Mouse (Mus musculus): ENCODE results near the gene Golga7b. TPM values are rescaled to one million over a fixed set of nuclear protein-coding genes. Genes with fewer than 3 reads are reported as not detected.
A peak's percentile ranks its signal among the peaks of the same experiment; 100 is the strongest.

The Golga7b gene
- polyA plus RNA-seq, 1 experiment from 2014 or later = 0.06 TPM

DNA sequence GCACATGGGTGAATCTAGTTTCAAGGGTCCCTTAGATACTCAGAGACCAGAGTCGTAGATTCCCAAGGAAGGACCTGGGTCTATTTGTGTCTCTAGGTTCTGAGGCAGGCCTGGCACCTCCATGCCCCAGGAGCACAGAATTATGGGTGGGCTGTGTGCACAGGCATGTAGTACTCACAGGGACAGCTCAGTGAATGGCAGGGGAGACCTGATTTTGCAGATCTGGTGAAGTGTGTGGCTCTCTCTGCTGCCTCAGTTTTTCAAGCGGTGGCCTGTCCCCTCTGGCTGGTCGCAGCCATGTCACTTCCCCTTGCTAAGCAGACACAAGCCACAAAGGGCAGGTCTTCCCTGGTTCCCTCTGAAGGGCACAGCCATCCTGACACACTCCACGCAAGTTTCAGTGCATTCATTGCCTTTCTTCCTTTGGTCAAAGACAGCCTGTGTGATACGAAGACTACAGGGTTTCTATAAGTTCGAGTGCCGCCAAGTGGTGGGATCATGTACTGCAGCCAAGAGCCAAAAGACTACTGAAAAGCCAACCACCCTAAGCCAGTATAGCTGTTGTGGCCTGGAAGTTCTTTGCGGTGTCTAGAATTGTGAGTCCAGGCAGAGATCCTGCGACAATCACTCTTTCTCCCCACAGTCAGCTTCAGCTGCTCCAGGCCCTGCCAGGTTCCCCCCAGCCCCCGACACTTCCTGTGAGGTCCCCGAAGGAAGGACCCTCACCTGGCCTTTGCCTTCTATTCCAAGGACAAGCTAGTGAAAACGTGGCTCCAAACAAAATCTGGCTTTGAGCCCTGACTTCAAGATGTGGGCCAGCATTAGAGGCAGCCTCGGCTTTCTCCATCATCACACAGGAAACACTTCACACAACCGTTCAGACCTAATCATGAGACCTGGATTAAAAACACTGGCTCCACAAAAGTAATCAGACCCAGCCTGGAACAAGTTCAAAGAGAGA lies 24.9 kb downstream of the Golga7b start:
- Histone ChIP-seq H3K4me3 (replicated peaks) (no peak overlapping the region), H3K4me2 (no peak overlapping the region), H3K4me1 (replicated peaks) (no peaks in the 10 kb centered on the region), H3K9me3 (replicated peaks) (no peaks in the 10 kb centered on the region), H3K36me3 (no peaks in the 10 kb centered on the region), H3K27ac (no peak overlapping the region), H3K27me3 (peaks cover 15% of the 10 kb centered on the region), H3K9ac (no peak overlapping the region)
- peak; percentile 22 for DNase-seq
- ATAC-seq (ENCODE audit: low read depth) = no peak
- 39% methylated on average over 14 of the region's 14 CpGs for WGBS (ENCODE audit: insufficient replicate concordance)

DNA sequence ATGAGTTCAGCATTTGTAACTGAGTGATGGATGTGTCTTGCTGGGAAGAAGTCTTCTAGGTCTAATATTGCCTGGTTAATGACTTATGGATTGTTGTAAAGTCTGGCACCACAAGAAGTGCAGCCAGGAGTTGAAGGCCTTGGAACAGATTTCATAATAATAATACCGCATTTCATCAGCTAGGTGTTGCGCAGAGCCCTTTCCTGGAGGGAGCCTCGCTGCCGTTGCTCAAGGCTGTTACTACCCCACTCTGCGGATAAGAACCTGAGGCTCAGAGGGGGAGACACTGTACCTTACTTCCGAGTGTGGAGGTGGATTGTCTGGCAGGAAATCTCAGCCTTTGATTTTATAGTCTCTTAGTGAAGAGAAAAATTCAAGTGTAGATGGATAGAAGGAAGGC lies 29.9 kb downstream of the Golga7b start:
- H3K27ac ChIP-seq = no peak overlapping the region
- no peak for DNase-seq
- 69% methylated on average over 6 of the region's 6 CpGs for WGBS (ENCODE audit: insufficient replicate concordance)
- no peaks in the 10 kb centered on the region for H3K9me3 ChIP-seq (replicated peaks)
- no peak overlapping the region for H3K9ac ChIP-seq
- no peak for ATAC-seq (ENCODE audit: low read depth)
- no peaks in the 10 kb centered on the region for H3K36me3 ChIP-seq
- no peak overlapping the region for H3K4me2 ChIP-seq
- H3K4me1 ChIP-seq (replicated peaks) = no peaks in the 10 kb centered on the region
- no peaks in the 10 kb centered on the region for H3K27me3 ChIP-seq
- no peak overlapping the region for H3K4me3 ChIP-seq (replicated peaks)

DNA sequence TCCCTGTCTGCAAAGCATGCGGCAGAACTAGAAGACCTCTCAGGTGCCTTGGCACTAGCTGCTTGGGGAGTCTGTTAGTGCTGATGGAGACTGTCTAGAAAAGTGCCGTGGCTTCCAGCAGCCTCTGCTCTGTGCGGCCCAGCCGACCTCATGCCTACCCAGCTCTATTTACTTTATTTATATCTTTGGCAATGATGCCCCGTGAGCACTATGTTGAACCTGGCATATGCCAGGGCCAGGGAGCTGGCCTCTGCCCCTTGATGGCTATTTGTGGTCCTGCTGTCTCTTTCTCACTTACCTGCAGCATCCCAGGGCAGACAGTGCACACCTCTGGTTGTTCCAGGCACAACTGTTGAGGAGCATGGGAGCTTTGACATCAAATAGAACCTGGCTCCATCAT lies 31.1 kb downstream of the Golga7b start:
- no peaks in the 10 kb centered on the region for H3K36me3 ChIP-seq
- no peak overlapping the region for H3K4me3 ChIP-seq (replicated peaks)
- no peaks in the 10 kb centered on the region for H3K4me1 ChIP-seq (replicated peaks)
- DNase-seq (no peak), ATAC-seq (ENCODE audit: low read depth) (no peak)
- no peak overlapping the region for H3K9ac ChIP-seq
- H3K27me3 ChIP-seq = no peaks in the 10 kb centered on the region
- H3K4me2 ChIP-seq = no peak overlapping the region
- no peak overlapping the region for H3K27ac ChIP-seq
- WGBS (ENCODE audit: insufficient replicate concordance) = 56% methylated on average over 5 of the region's 5 CpGs
- no peaks in the 10 kb centered on the region for H3K9me3 ChIP-seq (replicated peaks)

DNA sequence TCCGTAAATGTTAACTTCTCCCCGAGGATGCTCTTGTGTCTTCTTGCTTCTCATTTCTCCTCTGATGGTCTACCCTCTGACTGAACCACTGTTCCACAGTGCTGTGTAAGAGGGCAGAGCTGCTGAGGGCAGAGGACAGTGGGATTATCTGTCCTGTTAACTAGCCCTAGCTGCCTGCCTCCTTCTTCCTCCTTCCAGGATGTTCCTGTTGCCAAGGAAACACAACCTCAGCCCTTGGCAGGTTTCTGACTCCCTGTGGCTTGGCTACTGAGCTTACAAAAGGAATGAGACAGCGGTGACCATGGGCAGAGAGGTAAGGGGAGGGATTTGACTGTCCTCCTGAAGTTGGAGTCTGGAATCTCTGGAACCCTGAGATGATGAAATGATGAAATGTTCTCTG lies 32.2 kb downstream of the Golga7b start:
- DNase-seq (no peak), ATAC-seq (ENCODE audit: low read depth) (no peak)
- Histone ChIP-seq H3K4me1 (replicated peaks) (no peaks in the 10 kb centered on the region), H3K9ac (no peak overlapping the region), H3K9me3 (replicated peaks) (no peaks in the 10 kb centered on the region), H3K36me3 (no peaks in the 10 kb centered on the region), H3K27me3 (no peaks in the 10 kb centered on the region), H3K27ac (no peak overlapping the region), H3K4me3 (replicated peaks) (no peak overlapping the region), H3K4me2 (no peak overlapping the region)
- 52% methylated on average over 3 of the region's 3 CpGs for WGBS (ENCODE audit: insufficient replicate concordance)

DNA sequence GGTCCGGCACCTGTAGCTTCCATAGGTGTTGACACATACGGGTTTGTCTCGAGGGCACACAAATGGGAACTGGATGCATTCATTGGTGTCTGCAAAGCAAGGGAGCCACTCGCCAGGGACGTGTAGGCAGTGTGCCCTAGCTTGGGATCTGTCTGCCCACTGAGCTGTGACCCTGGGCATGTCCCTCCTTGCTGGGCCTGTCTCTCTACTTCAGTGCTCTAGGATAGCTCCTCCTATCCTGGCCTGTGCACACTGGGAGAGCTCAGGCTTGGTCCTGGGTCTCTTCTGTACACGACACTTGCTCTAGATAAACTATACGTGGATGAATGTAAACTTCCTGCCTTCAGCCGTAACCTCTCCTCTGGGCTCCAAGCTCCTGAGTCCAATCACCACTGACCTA lies 36.8 kb downstream of the Golga7b start:
- Histone ChIP-seq H3K27ac (no peak overlapping the region), H3K4me2 (no peak overlapping the region), H3K9me3 (replicated peaks) (no peaks in the 10 kb centered on the region), H3K9ac (no peak overlapping the region), H3K27me3 (no peaks in the 10 kb centered on the region), H3K4me1 (replicated peaks) (no peaks in the 10 kb centered on the region), H3K36me3 (no peaks in the 10 kb centered on the region), H3K4me3 (replicated peaks) (no peak overlapping the region)
- DNase-seq (no peak), ATAC-seq (ENCODE audit: low read depth) (no peak)
- WGBS (ENCODE audit: insufficient replicate concordance) = 57% methylated on average over 8 of the region's 8 CpGs

DNA sequence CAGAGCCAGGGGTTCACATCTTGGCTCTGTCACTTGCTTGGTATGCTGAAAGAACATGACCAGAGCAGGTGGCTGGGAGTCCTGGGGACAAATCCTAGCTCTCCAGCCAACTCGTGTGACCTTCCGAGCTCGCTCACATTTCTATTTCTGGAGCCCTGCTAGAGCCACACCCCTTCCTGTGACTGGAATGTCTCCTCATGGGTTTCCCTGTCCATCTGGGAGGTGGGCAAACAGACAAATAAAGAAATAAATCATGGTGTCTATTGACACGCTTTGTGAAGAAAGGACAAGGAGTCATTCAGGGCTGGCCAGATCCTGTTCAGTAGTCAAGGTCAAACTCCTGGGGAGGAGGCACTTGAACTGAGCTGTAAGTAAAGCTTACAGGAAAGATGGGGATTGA lies 41.0 kb downstream of the Golga7b start:
- H3K4me3 ChIP-seq (replicated peaks) = no peak overlapping the region
- no peaks in the 10 kb centered on the region for H3K4me1 ChIP-seq (replicated peaks)
- H3K27me3 ChIP-seq = no peaks in the 10 kb centered on the region
- no peak overlapping the region for H3K4me2 ChIP-seq
- ATAC-seq (ENCODE audit: low read depth) = no peak
- DNase-seq = no peak
- H3K9ac ChIP-seq = no peak overlapping the region
- H3K27ac ChIP-seq = no peak overlapping the region
- H3K36me3 ChIP-seq = no peaks in the 10 kb centered on the region
- no peaks in the 10 kb centered on the region for H3K9me3 ChIP-seq (replicated peaks)
- 40% methylated on average over 4 of the region's 4 CpGs for WGBS (ENCODE audit: insufficient replicate concordance)

DNA sequence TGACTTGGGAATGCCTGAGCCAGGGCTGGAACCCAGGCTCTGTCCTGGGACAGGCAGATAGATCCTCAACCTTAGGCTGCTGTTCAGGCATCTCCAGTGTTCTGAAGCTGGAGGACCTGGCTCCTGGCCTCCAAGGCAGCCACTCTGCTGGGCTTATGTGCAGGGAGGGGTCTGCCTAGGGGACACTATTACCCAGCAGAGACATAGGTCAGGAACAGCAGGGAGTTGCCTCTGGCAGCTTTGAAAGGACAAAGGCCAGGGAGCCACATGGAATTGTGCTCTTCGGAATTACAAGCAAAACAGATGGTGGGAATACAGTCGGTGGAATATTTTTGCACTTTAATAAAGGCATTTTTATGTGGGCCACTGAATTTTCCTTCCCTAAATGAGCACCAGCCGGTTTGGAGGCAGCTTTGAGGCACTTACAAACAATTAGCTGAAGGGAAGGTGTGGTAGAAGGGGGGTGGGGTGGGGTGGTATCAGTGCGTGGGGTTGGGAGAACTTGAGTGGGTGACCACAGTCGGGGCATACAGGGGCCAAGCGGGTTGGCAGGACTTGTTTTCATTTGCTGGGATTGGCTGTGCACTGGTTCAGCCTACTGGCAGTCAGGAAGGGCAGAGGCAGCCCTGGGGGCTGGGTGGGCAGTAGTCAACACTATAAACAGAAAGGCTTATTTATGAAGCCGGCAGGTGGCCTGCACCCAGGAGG lies 43.7 kb downstream of the Golga7b start:
- H3K27ac ChIP-seq = no peak overlapping the region
- no peaks in the 10 kb centered on the region for H3K27me3 ChIP-seq
- no peak for ATAC-seq (ENCODE audit: low read depth)
- H3K9ac ChIP-seq = no peak overlapping the region
- H3K4me3 ChIP-seq (replicated peaks) = no peak overlapping the region
- H3K4me2 ChIP-seq = no peak overlapping the region
- DNase-seq = no peak
- H3K4me1 ChIP-seq (replicated peaks) = no peaks in the 10 kb centered on the region
- H3K9me3 ChIP-seq (replicated peaks) = no peaks in the 10 kb centered on the region
- H3K36me3 ChIP-seq = no peaks in the 10 kb centered on the region
- WGBS (ENCODE audit: insufficient replicate concordance) = 28% methylated on average over 7 of the region's 7 CpGs

DNA sequence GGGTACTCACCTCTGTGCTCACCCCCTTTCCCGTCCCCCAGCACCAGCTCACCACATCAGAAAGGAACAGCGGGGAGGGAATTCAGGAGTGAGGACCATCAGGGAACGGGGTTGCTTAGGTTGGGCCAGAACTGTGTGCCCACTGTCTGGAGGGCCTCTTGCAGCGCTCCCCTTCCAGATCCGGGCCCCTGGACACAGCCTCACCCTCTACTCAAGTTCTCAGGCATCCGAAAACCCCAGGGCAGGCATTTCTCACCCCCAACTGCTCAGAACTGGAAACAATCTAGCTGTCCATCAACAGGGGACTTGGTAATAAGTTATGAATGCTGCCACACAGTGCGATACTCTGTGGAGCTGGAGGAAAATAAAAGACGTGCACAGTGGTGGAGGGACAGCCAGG lies 44.7 kb downstream of the Golga7b start:
- H3K4me3 ChIP-seq (replicated peaks) = no peak overlapping the region
- no peak overlapping the region for H3K9ac ChIP-seq
- H3K27ac ChIP-seq = no peak overlapping the region
- H3K9me3 ChIP-seq (replicated peaks) = no peaks in the 10 kb centered on the region
- no peak for ATAC-seq (ENCODE audit: low read depth)
- no peaks in the 10 kb centered on the region for H3K4me1 ChIP-seq (replicated peaks)
- no peak for DNase-seq
- H3K27me3 ChIP-seq = no peaks in the 10 kb centered on the region
- H3K36me3 ChIP-seq = no peaks in the 10 kb centered on the region
- WGBS (ENCODE audit: insufficient replicate concordance) = 61% methylated on average over 8 of the region's 8 CpGs
- H3K4me2 ChIP-seq = no peak overlapping the region

DNA sequence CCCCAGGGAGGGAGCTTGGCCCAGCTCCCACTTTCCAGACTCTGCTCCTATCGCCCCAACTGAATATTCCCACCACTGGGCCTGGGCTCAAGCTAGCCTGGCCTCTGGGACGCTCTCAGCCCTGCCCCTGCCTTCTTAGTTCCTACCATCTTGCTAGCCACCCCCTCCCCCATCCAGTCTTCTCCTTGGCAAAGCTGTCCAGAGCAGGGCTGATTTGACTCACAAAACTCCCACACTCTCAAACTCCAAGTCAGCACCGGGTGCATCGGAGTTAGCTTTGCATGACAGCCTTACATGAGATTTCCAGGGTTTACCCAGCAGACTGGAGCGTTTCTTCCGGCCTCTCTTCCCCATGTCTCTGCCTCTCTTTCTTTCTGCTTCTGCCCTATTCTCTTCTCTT lies 45.8 kb downstream of the Golga7b start:
- Histone ChIP-seq H3K4me2 (no peak overlapping the region), H3K36me3 (no peaks in the 10 kb centered on the region), H3K27me3 (no peaks in the 10 kb centered on the region), H3K4me3 (replicated peaks) (no peak overlapping the region), H3K4me1 (replicated peaks) (no peaks in the 10 kb centered on the region), H3K27ac (no peak overlapping the region), H3K9ac (no peak overlapping the region), H3K9me3 (replicated peaks) (no peaks in the 10 kb centered on the region)
- ATAC-seq (ENCODE audit: low read depth) = no peak
- DNase-seq = no peak
- 71% methylated on average over 6 of the region's 6 CpGs for WGBS (ENCODE audit: insufficient replicate concordance)

DNA sequence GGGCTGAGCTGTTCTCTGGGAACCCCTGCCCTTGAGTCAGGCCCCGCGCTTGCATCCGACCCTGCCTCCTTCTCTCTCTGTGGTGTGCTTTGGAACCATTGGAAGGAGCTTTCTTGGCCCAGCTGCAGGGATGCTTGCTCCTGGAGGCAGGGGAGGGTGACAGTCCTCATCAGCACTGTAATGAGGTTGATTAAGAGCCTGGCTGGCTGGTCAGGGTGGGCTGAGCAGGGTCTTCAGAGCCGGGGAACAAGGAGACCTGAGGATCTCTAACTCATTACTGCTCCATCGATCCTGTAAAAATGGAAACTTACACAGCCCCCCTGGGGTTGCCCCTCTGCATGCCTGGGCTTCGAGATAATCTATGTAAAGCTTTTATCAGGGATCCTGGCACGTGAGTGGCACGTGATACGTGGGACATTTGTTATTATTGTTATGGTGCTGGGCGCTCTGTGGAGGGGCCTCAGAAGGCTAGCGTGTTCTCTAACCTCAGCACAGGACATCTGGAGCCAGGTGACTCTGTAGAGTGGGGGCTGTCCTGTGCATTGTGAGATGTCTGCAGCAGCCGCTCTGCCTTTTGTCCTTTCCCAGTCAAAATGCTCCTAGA lies 55.9 kb downstream of the Golga7b start:
- Histone ChIP-seq H3K36me3 (no peaks in the 10 kb centered on the region), H3K4me3 (replicated peaks) (no peak overlapping the region)

DNA sequence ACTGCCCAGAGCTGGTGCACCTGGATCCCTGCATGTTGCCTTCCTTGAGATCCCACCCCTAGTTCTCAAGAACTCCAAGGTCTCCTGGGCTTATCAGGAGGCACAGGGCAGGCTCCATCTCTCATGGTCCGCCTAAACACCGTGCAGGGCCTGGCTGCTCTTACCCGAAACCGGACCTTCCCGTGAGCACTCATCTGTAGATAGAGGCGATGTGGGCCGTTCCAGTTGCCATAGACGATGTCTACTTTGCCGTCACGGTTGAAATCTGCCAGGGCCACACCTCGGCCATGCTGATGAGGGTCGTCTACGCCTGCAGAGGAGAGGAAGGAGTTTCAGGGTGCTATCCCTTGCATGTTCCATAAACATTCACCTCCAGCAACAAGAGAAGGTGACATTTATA lies 57.1 kb downstream of the Golga7b start:
- no peaks in the 10 kb centered on the region for H3K9me3 ChIP-seq (replicated peaks)
- H3K9ac ChIP-seq = no peak overlapping the region
- H3K4me1 ChIP-seq (replicated peaks) = no peaks in the 10 kb centered on the region
- H3K27me3 ChIP-seq = no peaks in the 10 kb centered on the region; the same call in 1 of the 2 replicates
- H3K4me3 ChIP-seq (replicated peaks) = no peak overlapping the region
- ATAC-seq (ENCODE audit: low read depth) (no peak), DNase-seq (no peak)
- no peak overlapping the region for H3K27ac ChIP-seq
- H3K36me3 ChIP-seq = no peaks in the 10 kb centered on the region
- 80% methylated on average over 13 of the region's 13 CpGs for WGBS (ENCODE audit: insufficient replicate concordance)
- no peak overlapping the region for H3K4me2 ChIP-seq

More for the DNA sequence above, 55.9 kb downstream of the Golga7b start:
- no peak overlapping the region for H3K27ac ChIP-seq
- H3K9me3 ChIP-seq (replicated peaks) = no peaks in the 10 kb centered on the region
- no peaks in the 10 kb centered on the region; the same call in 1 of the 2 replicates for H3K27me3 ChIP-seq
- H3K4me2 ChIP-seq = no peak overlapping the region
- ATAC-seq (ENCODE audit: low read depth) (no peak), DNase-seq (no peak)
- H3K4me1 ChIP-seq (replicated peaks) = no peaks in the 10 kb centered on the region
- H3K9ac ChIP-seq = no peak overlapping the region
- WGBS (ENCODE audit: insufficient replicate concordance) = 56% methylated on average over 12 of the region's 12 CpGs
